Mouse (Mus musculus): Measurements from ENCODE around the gene Rtn3.

- TF ChIP-seq EP300 (optimal IDR thresholded peaks at IDR 0.05) (peak; percentile 43), CTCF (IDR thresholded peaks at IDR 0.05; ENCODE audit: low read depth) (no peak)
Measured at GRCm38 (mm10) chr19:7493352-7494186, 10.5 kb upstream of the Rtn3 start, which contains the start of gene Atl3.
